Mouse (Mus musculus): ENCODE measurements around the gene Nepro.

Gene Nepro

DNA sequence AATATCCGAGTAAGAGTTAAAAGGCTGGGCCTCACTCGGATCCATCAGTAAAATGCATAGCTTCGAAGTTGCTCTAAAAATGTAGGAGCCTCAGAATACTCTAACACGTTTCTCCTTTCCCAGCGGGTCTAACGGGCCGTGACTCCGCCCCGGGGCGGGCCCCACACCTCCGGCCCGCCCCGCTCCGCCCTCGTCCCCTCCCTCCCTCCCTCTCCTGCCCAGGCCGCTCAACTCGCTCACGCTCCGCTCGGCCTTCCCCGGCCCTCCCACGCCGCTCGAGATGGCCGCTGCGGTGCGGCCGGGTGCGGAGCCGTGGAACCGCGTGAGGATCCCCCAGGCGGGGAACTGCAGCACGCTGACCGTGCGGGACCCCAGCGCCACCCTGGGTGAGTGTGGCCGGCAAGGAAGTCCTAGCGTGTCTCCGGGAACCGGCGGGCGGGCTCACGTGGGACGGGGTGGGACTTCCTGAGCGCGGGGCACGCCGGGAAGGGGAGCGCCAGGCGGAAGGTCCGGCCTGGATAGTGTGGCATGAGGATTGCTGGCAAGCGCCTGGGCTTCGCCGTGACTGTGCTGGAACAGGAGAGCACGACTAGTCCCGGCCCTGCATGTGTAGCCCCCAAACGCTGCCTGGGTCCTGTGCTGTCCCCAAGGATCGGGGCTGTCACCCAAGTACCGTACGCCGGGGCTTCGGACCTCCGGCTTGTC, at the start of gene Nepro:
Gene Nepro, plus strand, starts transcription at position 219 of the 705 bp plus-strand sequence.
- DNase-seq = peak; percentile 96 to 97

DNA sequence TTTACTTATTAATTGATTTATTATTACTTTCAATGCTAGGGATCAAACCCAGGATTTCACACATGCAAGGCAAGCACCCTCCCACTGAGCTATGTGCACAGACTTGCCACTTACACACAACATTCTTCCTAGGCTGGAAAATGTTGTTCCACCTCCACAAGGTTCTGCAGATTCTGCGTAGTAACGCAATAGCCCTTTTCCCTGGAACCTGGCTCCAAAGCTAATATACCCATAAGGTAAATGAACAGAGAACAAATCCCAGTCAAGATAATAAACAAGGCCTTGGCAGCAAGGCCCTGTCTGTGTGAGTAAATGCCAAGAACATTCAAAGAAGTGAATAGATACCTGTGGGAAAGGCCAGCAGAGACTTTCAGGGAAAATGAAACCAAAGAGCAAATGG, 47.7 kb upstream of the Nepro start:
- no peak for DNase-seq

DNA sequence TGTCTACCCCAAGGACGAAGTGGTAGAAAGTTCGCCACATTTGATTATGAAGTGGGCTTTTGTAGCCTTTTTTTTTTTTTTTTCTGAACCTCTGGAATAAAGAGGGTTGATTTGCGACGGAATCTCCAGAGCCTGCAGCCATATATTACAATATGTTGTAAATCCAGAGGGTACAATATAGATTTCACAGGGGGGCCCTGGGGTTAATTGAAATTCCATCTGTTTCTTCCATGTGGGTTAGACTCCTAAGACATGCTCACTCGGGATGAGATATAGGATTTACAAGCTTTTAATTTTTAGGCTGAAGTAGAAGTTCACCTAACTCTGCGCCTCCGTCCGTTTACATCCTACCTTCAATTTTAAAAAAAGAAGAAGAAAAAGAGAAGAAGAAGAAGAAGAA, 45.0 kb upstream of the Nepro start:
- no peak for DNase-seq

DNA sequence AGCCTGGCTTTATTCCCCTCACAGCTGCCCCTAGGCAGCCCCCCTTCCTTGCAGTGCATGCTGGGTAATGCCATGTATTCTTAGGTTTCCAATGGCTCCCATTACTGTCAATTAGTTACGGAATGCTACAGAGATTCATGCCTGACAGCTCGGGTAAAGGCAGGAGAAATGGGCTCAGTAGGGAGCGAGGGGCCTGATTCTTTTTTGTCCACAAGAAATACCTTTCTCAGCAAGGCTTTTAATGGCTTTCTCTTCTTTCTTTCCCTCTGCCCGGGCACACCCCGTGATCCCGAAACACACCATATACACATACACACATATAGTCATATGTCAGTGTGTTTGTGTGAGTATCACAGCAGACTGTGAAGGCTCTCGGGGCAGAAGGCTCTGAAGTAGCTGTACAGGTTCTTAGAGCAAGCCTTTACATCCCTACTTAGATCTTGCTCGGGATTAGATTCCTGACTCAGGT, 44.6 kb upstream of the Nepro start:
- DNase-seq = peak in 1 of 2 experiments; percentile 59

DNA sequence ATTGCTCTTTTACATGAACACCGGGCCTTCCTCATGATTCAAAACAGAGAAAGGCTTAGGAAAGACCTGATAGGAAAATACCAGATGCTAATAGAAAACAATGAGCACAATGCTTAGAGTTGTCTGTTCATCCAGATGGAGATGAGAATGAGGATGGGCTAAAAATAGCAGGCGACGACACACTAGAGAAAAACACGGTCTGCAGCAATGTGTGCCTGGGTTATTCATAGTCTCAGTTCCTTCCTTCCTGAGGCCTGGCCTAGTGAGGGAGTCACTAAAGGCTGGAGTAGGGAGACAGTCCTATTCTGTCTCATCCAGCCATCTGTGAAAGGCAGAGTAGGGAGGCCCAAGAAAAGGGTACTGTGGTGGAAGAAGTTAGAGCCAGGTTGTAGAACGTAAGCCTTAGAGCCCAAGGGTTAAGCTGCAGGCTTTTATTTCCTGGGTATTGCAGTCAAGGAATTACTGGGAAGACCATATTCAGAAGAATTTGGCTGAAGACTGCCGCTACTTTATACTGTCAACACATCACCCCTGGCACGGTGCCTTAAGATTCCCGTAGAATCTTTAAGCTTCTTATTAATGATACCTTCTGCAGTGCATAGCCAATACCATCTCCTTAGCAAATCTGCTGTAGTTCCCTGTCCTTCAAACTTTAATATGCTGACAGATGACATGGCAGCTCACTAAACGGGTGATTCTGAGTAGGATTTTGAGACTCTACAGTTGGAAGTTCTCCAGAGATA, 43.2 kb upstream of the Nepro start:
- peak in 1 of 2 experiments; percentile 15 for DNase-seq

DNA sequence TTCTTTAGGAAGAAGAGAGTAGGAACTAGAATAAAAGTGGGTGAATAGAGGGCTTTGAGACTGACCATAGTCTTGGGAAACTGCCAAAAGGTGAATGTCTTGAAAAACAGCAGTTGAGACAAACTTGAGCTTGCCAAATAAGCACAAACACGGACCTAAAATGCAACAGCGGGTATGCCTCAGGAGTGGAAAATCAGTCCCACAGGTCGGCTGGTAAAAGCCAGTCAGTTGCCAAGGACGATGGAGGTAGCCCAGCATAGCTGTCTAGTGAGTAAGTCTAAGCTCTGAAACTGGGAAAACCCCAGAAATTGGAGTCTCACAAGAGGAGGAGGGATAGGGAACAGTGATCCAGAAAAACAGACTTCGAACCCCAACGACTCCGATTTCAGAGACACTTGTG, 39.5 kb upstream of the Nepro start:
- DNase-seq = no peak

DNA sequence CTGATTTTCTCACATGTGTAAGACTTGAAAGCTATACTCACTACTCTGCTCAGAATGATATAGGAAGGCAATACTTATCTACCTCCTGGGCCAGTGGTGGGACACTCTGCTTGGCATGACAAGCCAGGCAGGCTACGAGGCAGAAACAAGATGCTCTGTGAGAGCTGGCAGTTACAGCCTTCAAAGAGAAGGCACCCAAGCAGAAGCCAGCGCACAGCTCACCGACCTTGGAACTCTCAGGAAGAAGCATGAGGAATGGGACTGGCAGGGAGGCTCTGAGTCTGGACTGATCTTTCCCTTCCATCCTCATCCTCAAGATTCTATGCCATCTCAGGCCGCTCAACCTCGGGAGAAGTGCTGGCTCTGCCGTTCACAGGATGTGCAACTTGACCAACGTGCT, 38.7 kb upstream of the Nepro start:
- DNase-seq = no peak

DNA sequence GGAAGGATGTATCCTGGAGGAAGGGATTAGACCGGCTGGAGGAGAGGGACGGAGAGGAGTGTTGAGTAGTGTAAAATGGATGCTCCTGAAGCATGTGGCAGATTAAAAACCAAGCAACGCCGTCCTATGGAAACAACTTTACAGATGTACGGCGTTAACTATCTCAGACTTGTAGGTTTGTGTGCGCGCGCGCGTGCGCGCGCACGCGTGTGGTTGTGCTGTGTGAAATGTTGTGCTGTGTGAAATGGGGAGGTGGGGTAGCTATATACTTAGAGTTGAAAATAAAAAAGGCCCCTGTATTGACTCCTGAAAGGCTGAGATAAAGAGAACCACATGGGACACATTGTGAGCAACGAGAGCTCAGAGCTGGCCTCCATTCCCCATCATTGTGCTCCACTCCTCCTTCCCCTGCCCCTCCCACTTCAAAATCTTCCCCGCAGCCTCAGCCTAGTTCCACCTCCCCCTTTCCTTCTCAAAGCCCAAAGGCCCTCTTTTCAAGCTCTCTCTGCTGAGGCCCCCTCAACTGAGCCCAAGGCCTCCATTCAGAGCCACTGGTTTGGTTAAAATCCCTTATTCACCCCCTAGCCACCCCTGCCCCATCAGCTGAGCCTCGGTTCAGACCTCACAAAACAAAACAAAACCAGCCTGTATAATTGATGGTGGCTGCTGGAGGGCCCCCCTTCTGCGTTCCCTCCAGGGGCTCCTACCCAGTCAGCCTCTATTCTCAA, 36.9 kb upstream of the Nepro start:
- DNase-seq = no peak

DNA sequence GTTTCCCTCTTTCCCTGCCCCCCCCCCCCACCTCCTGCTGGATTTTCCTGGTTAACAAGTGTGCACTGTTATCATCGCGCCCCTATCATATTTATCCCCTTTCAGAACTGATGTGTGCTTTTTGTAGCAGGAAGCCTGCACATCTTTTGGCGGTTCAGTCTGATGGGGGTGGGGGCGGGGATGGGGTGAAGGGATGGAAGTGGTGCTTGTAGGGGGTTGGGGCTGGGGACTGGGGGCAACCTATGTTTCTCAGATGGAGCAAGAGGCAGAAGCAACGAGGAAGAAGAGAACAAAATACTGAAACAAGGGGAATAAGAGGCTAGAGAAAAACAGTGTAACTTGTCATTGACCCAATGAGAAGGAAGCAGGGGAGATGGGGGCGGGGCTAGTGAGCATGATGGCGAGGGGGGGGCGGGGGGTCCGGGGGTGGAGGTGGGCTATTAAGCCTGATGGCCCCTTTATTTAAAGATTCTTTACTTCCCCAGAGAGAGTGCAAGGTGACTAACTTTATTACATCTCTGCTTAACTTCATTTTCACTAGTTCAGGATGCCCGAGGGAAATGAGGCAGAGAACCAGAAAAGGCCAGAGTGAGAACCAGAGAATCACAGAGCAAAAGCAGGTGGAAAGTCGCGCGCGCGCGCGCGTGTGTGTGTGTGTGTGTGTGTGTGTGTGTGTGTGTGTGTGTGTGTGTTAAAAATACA, 36.2 kb upstream of the Nepro start:
- peak in 1 of 2 experiments; percentile 24 for DNase-seq

DNA sequence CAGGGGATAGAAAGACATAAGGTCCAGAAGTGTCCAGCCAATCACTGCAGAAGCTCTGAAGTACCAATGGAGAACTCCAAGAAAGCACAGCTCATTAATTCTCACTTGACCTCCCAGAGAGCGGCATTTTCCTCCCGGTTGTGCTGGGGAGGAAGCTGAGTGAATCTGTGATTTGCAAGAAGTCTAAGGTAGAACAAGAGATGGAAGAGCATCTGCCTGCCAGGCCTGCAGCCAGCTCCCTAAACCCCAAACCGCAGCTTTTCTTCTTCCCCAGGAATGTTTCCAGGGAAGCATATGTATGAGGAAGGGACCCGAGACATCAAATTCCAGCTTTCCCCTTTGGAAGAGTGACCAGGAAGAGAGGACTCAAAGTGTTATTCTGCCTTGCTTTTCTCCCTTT, 35.6 kb upstream of the Nepro start:
- no peak for DNase-seq

DNA sequence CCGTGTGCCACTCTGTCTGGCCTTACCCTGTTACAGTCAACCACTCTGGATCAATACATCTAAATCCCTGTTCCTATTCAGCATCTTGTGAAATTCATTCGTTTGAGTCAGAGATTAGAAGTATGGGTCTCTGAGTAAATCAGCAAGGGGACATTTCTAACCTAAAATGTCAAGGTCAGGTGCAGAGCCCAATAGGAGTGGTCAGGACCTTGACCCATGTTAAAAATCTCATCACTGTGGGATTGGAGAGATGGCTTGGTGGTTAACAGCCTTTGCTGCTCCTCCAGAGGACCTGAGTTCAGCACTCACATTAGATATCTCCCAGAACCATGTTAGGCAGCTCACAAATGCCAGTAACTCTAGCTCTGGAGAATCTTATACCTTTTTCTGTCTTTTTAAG, 33.6 kb upstream of the Nepro start:
- DNase-seq = no peak

DNA sequence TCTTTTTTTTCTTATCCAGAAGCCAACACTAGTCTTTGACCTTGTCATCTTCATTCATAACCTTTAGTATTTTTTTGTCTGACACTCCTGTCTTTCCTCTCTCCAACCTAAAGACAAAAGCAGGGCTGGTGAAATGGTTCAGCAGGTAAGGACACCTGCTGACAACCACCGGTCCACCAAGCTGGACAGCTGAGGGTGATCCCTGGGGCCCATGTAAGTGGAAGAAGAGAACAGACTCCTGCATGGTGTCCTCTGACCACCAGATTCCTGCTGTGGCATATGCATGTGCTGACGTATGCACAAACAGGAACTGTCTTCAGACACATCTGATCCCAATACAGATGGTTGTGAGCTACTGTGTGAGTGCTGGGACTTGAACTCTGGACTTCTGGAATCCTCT, 33.0 kb upstream of the Nepro start:
- no peak for DNase-seq

DNA sequence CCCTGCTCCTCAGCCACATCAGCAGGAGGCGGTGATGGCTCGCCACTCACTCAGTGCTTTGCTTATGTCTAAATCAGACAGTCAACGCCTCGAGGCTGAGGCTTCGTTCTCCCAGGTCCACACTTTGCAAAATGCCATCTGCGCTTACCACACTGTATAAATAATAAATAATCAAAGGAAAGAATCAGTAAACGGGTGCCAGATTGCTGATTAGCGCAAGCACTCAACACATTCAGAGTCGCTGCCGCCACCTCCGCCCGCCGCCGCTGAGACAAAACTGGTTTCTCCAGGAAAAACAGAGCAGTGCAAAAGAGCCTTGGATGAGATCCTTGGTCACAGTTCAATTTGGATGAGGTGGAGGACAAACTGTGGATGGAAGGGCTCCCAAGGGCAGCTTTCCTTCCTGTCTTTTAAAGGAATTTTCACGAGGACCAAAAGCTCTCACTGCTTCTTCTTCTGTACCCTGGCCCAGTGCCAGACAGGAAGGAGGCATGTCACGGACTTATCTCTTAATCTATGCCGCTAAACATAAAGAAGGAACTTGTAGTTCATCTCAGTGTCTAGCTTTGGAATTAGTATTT, 32.5 kb upstream of the Nepro start:
- peak; percentile 85 to 86 for DNase-seq

DNA sequence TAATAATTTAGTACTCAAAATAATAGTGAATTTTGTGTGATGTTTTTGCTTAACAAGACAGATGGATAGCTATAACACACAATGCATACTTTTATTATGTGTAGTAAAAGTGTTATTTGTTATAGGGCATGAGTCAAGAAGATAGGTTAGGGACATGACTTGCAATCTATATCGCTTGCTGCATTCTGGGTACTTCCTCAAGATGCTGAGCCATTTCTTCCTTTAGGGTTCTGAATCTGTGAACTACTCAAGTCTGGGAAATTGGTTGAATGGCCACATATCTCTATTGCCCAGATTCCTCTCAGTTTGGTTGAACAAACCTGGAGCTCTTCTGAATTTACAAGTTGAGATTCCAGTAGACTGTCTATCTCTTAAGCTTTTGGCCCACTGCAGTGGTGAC, 31.6 kb upstream of the Nepro start:
- no peak for DNase-seq

DNA sequence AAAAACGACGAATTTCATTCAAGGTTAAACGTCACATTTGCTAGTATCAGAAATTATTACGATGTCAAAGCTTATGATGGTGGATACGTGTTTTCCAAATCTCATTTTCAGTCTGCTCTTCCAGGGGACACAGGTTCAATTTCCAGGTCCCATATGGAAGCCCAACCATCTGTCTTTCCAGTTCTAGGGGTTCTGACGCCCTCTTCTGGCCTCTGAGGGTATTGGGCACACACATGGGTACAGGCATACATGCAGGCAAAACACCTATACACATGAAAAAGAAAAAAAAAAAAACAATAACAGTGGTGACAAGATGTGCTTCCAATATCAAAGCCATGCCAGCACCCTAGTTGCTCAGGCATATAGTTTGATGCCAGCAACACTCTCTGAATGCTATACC, 30.4 kb upstream of the Nepro start:
- peak; percentile 41 to 45 for DNase-seq

DNA sequence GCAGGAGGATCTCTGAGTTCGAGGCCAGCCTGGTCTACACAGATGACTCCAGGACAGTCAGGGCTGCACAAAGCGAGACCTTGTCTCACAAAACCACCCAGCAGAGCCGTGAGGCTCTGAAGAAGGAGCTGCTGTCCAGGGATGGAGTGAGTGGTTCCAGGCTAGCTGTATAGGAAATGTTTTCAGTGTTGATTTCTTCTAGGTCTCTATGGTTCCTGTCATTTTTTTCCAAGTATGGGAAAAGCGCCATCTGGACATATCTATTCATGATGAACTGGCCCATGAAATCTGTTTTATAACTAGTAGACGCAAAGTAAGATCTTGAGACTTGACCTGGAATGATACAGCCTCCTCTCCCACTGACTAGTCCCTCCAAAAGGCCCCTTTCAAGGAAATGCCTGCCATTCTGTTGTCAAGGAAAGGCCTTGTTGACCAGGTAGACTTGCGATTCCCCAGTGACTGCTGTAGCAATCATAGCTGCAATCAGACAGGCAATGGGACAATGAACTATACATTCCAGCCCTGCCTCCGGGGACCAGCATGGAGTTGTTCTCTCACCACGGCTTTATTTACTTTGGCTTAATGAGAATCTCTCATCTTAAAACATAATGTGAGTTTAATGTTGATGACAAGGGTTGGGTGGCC, 28.8 kb upstream of the Nepro start:
- no peak for DNase-seq

DNA sequence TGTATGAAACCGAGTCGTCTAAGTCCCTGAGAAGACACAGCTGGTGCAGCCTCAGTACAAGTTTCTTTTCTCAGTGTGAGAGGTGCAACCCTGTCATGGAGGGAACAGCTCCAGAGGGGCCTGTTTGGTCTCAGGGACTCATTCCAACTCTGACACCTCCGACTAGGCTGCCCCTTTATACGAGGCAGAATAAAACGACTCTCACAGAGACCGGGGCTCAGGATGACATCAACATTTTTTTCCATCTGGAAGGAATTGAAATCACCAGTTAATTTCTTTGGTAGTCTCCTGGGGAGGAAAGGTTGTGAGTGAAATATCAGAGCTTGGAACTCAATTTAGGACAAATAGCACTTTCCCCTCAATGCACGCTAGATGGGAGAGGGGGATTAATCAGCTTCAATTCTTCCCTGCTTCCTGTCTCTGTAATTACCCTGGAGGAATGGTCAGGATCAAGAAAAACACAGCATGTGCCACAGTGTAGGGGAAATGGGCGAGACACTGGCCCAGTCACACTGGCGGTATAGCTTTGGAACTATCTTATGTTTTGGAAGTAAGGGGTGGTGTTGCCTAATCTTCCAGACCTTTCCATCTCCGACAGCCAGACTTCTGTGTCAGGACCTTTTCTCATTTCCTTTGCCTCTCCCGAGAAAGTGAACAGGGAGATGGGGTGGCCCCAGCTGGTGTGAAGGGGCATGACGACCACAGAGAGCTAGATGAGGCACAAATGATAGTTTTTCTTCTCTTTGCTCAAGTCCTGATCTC, 28.1 kb upstream of the Nepro start:
- DNase-seq = no peak

DNA sequence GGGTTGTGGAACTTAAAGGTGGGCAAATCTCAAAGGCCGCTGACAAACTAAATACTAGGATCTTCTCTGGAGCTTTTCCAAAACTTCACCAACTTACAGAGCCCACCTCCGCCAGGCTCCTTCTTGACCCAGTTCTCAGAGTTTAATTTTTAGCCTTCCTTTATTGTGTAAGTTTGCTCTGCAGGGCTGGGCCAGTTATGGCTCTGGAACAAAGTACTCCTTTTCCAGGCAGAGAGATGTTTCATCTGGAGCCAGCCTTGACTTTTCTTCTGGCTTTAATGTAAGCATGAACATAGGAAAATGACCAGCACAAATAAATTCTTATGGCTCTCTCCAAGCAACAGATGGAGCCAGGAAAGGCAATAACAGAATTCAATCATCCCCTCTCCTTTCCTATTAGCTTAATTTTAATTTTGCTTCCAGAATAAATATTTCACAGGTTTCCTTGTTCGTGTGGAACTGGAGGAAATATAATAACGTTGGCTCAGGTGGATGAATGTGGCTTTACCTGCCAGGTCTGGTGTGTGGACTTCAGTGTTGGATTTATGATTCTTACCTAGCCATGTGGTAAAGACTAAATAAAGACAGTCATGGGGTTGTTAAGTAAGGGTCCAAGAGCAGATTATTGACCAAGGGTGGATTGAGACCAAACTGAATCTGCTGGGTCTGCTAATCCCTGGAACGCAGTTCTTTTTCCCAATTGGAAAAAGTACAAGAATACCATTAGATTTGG, 26.5 kb upstream of the Nepro start:
- no peak for DNase-seq

DNA sequence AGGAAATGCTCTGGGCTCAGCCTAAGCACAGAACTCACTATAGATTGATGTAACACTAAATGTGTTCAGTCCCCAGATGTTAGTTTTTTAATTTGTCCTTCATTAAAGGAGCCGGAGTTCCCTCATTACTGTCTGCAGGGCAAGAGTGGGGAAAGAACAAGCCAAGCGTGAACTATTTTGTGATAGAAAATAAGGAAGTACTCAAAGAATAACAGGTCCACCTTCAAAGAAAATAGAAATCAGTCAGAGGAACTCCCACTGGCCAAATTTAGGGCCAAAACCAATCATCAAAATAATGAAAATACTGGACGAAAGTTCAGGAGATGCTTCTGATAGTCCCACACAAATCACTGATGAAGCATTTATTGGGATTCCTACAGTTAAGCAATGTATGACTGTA, 22.9 kb upstream of the Nepro start:
- DNase-seq = no peak

DNA sequence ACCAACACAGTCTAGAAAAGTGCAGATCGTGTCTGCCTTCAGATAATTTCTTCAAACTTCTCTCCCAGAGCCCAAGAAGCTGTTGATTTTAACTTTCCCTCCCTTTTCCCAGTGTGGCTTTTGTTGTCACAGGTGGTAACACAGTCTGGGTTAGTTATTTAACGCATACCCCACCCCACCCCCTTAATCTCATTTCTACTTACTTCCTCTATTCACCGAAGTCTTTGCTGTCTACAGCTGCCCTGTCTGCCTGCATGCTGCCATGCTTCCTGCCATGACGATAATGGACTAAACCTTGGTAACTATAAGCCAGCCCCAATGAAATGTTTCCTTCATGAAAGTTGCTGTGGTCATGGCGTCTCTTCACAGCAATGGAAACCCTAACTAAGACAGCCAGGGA, 21.8 kb upstream of the Nepro start:
- DNase-seq = no peak

DNA sequence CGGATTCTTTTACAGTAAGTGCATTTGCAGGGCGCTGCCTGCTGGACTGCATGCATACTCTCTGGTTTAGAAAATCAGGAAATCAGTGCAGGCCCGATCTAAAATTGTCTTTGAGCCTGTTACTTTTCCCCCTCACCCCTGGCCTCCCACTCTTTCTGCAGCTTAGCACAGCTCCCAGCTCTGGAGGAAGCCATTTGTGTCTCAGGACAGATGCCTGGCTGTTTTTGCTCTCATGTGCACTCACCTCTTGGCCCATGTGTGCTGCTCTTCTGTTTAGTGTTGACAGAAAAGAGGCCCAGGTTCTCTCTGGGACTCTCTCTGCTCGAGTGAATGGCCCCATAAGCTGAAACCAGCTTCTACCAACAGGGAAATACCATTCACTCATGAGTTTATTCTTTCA, 20.6 kb upstream of the Nepro start:
- DNase-seq = no peak
